ENCODE assay signal across 8 mouse cellular contexts in genomic region chr17:70872936-70873777, GRCm38 (mm10). TPM values are rescaled to one million over a fixed set of nuclear protein-coding genes. Genes with fewer than 3 reads are reported as not detected.
A peak's percentile ranks its signal among the peaks of the same experiment; 100 is the strongest.
DNase-seq lines count a peak whose midpoint lies in the region; ATAC-seq lines count a peak whose summit lies in the region.

No protein-coding gene starts in this region.

- H3K27me3 ChIP-seq in heart, embryonic 13.5 days (replicated peaks), result no peaks in the 10 kb centered on the region
- H3K27me3 ChIP-seq in forebrain, embryonic 13.5 days, result no peaks in the 10 kb centered on the region
- H3K27me3 ChIP-seq in limb, embryonic 12.5 days, result no peaks in the 10 kb centered on the region

- intact Hi-C loops in heart, postnatal 36 days (cut with DNase I), result no loop called here

- ATAC-seq in heart, embryonic 13.5 days (ENCODE audit: extremely low read depth, insufficient number of reproducible peaks, low FRiP score, low TSS enrichment), result no peak
- peak; percentile 40 for ATAC-seq in forebrain, embryonic 13.5 days
- no peak for ATAC-seq in limb, embryonic 12.5 days (ENCODE audit: insufficient number of reproducible peaks, insufficient read depth, low FRiP score, low TSS enrichment, low read depth)

- peak overlapping the region; percentile 41 for H3K4me3 ChIP-seq in heart, embryonic 13.5 days
- peak overlapping the region; percentile 29 for H3K4me3 ChIP-seq in forebrain, embryonic 13.5 days
- 0 out of 2 replicates have a peak overlapping the region, but pooled peaks have one; percentile 1 for H3K4me3 ChIP-seq in limb, embryonic 12.5 days (replicated peaks)

- peak overlapping the region; percentile 65 for H3K4me2 ChIP-seq in heart, embryonic 13.5 days
- H3K4me2 ChIP-seq in forebrain, embryonic 13.5 days, result peak overlapping the region; percentile 61
- H3K4me2 ChIP-seq in limb, embryonic 12.5 days, result peak overlapping the region; percentile 45

- H3K36me3 ChIP-seq in heart, embryonic 13.5 days, result no peaks in the 10 kb centered on the region
- no peaks in the 10 kb centered on the region for H3K36me3 ChIP-seq in forebrain, embryonic 13.5 days (ENCODE audit: poor library complexity, severe bottlenecking)
- no peaks in the 10 kb centered on the region for H3K36me3 ChIP-seq in limb, embryonic 12.5 days

- no peak for DNase-seq in heart, postnatal 36 days
- DNase-seq in MN1 (ENCODE audit: low spot score), result peak; percentile 15
- peak; percentile 21 for DNase-seq in naive thymus-derived CD4-positive, alpha-beta T cell, adult 2 months (ENCODE audit: low read depth)
- DNase-seq in thymus, adult 18-20 months, result no peak
- no peak for DNase-seq in left cerebral cortex, adult 11 months (ENCODE audit: low spot score)

- H3K9me3 ChIP-seq in heart, embryonic 13.5 days, result no peaks in the 10 kb centered on the region
- no peaks in the 10 kb centered on the region; the same call in 1 of the 2 replicates for H3K9me3 ChIP-seq in forebrain, embryonic 13.5 days (replicated peaks)
- H3K9me3 ChIP-seq in limb, embryonic 12.5 days, result no peaks in the 10 kb centered on the region

- peak overlapping the region; percentile 47 for H3K9ac ChIP-seq in heart, embryonic 13.5 days
- H3K9ac ChIP-seq in forebrain, embryonic 13.5 days, result peak overlapping the region; percentile 45
- H3K9ac ChIP-seq in limb, embryonic 12.5 days (replicated peaks), result peak overlapping the region; percentile 37

- peaks cover 19% of the 10 kb centered on the region for H3K4me1 ChIP-seq in heart, embryonic 13.5 days
- peaks cover 19% of the 10 kb centered on the region for H3K4me1 ChIP-seq in forebrain, embryonic 13.5 days
- H3K4me1 ChIP-seq in limb, embryonic 12.5 days (replicated peaks), result peaks cover 17% of the 10 kb centered on the region

- no peak overlapping the region for H3K27ac ChIP-seq in heart, embryonic 13.5 days (replicated peaks)
- 0 out of 2 replicates have a peak overlapping the region, but pooled peaks have one; percentile 31 for H3K27ac ChIP-seq in forebrain, embryonic 13.5 days
- peak overlapping the region; percentile 50; the same call in 1 of the 2 replicates for H3K27ac ChIP-seq in limb, embryonic 12.5 days

- WGBS in heart, embryonic 13.5 days, result 32% methylated on average over 21 of the region's 21 CpGs
- WGBS in forebrain, embryonic 13.5 days, result 7% methylated on average over 21 of the region's 21 CpGs
- 37% methylated on average over 21 of the region's 21 CpGs for WGBS in limb, embryonic 12.5 days

RNA-seq across cellular contexts. Expression of gene Tgif1, which starts 19.8 kb away (rescaled TPM):
- 25.4 and 26.0 TPM in 2 replicates for polyA plus RNA-seq in heart, embryonic 13.5 days (2015; fragmentation: Nextera tagmentation; extraction: Ambion mirVana)
- total RNA-seq in heart, postnatal 36 days (2021), result 1 to 10 TPM; 5.3 to 7.2 TPM
- polyA plus RNA-seq in forebrain, embryonic 13.5 days (2015; fragmentation: Nextera tagmentation; extraction: Ambion mirVana), result 24.0 and 33.0 TPM in 2 replicates
- polyA plus RNA-seq in limb, embryonic 12.5 days (2016; fragmentation: Nextera tagmentation; extraction: Ambion mirVana), result 130 and 136 TPM in 2 replicates

Comparison
In these comparisons a context has a peak if more than half of its experiments do, and no peak if none do; other contexts are left out.
1. DNase-seq: peak in MN1 (single experiment) and naive thymus-derived CD4-positive, alpha-beta T cell, adult 2 months (single experiment); none in heart, postnatal 36 days (0 of 2), thymus, adult 18-20 months (0 of 2) and left cerebral cortex, adult 11 months (single experiment).
2. Peak in every context shown above with its lines, with median percentiles within 50 percentile points of each other: H3K4me2 ChIP-seq, H3K4me3 ChIP-seq and H3K9ac ChIP-seq.